Comparison of ENCODE assay signal across 9 mouse cellular contexts in genomic region chr7:25269545-25270271, GRCm38 (mm10). TPM values are rescaled to one million over a fixed set of nuclear protein-coding genes. Genes with fewer than 3 reads are reported as not detected.
DNase-seq lines count a peak whose midpoint lies in the region; ATAC-seq lines count a peak whose summit lies in the region.
"Had no signal": no experiment of that assay in that cellular context is flagged by ENCODE, and none has a peak within 500 bp of the region (broad histone marks: within the 10 kb centered on the region; RNA-seq: fewer than 3 reads in every experiment).

No protein-coding gene starts in this region.

- H3K4me1 ChIP-seq in heart, embryonic 14.5 days (ENCODE audit: control insufficient read depth in 2 of 2, insufficient read depth in 2 of 2, low read length in 2 of 2): peaks cover 18 to 33% of the 10 kb centered on the region in 2 experiments
- H3K4me1 ChIP-seq in liver, embryonic 13.5 days (replicated peaks): peaks cover 82% of the 10 kb centered on the region

- no peaks in the 10 kb centered on the region for H3K27me3 ChIP-seq in heart, embryonic 14.5 days (ENCODE audit: control insufficient read depth, insufficient read depth, low read length)
- H3K27me3 ChIP-seq in liver, embryonic 13.5 days: no peaks in the 10 kb centered on the region

- H3K27ac ChIP-seq in heart, embryonic 14.5 days (replicated peaks in 1 of 2; ENCODE audit: control insufficient read depth in 1 of 2, insufficient read depth in 1 of 2, low read depth in 2 of 2, low read length in 2 of 2): peak overlapping the region in 1 of 2 experiments; percentile 85; a peak in 2 of 4 replicates
- H3K27ac ChIP-seq in liver, embryonic 13.5 days: peak overlapping the region; percentile 96

- peaks cover 38% of the 10 kb centered on the region for H3K36me3 ChIP-seq in heart, embryonic 14.5 days (ENCODE audit: control insufficient read depth, insufficient read depth, low read length)
- peaks cover 30% of the 10 kb centered on the region for H3K36me3 ChIP-seq in liver, embryonic 13.5 days

- peak overlapping the region; percentile 93 for H3K9ac ChIP-seq in heart, embryonic 14.5 days (ENCODE audit: low read length)
- H3K9ac ChIP-seq in liver, embryonic 13.5 days: peak overlapping the region; percentile 94

- H3K4me3 ChIP-seq in heart, embryonic 14.5 days (ENCODE audit: control insufficient read depth in 1 of 2, insufficient read depth in 1 of 2, low read depth in 1 of 2, low read length in 2 of 2): peak overlapping the region in 1 of 2 experiments; percentile 86; a peak in 1 of 4 replicates
- peak overlapping the region; percentile 74 for H3K4me3 ChIP-seq in liver, embryonic 13.5 days (replicated peaks)

- H3K9me3 ChIP-seq in heart, embryonic 14.5 days (ENCODE audit: control insufficient read depth, low read length): no peaks in the 10 kb centered on the region
- H3K9me3 ChIP-seq in liver, embryonic 13.5 days (replicated peaks): no peaks in the 10 kb centered on the region

- no peak for ATAC-seq in heart, embryonic 14.5 days (ENCODE audit: insufficient number of reproducible peaks, insufficient read depth, low FRiP score, low read depth)
- no peak for ATAC-seq in liver, embryonic 13.5 days (ENCODE audit: low read depth)
- no peak for ATAC-seq in megakaryocyte progenitor cell, adult 5-6 weeks (replicated peaks; ENCODE audit: poor library complexity)

- DNase-seq in adrenal gland, adult 2 months: peak; percentile 10
- DNase-seq in adrenal gland, adult 8-10 months: no peak
- DNase-seq in spleen, adult 18-20 months: peak; percentile 28 to 50
- DNase-seq in spleen, adult 12 weeks (ENCODE audit: low spot score): no peak
- DNase-seq in liver, embryonic 13.5 days: no peak
- peak; percentile 20 to 64 for DNase-seq in spleen, postnatal 4 days (ENCODE audit: low spot score in 2 of 2)

- H3K4me2 ChIP-seq in heart, embryonic 14.5 days (ENCODE audit: low read length): peak overlapping the region; percentile 88
- peak overlapping the region; percentile 94 for H3K4me2 ChIP-seq in liver, embryonic 13.5 days

- 76% methylated on average over 8 of the region's 8 CpGs for WGBS in heart, embryonic 14.5 days
- whole genome bisulfite sequencing in liver, embryonic 13.5 days (ENCODE audit: insufficient replicate concordance): 70% methylated on average over 8 of the region's 8 CpGs

RNA-seq across cellular contexts. Expression of gene Cic, which starts 2.2 kb away (rescaled TPM):
- total RNA-seq in adrenal gland, adult 2 months (2021): 100 to 1,000 TPM; 102 to 108 TPM
- polyA plus RNA-seq in adrenal gland, adult 2 months (2012; rRNA removed): 111 and 123 TPM in 2 replicates
- total RNA-seq in adrenal gland, adult 8-10 months (2022): 100 to 1,000 TPM; 118 to 195 (median 151) TPM
- 25.4 and 28.4 TPM in 2 replicates for polyA plus RNA-seq in heart, embryonic 14.5 days (2014; fragmentation: Nextera tagmentation; extraction: Ambion mirVana)
- 9.7 and 10.4 TPM in 2 replicates for polyA plus RNA-seq in liver, embryonic 13.5 days (2015; fragmentation: Nextera tagmentation; extraction: Ambion mirVana)
- total RNA-seq in megakaryocyte progenitor cell, adult 5-6 weeks (2015): 67.4 and 67.8 TPM in 2 replicates
- total RNA-seq in megakaryocyte progenitor cell, adult 5-6 weeks (2017): 19.0 and 24.4 TPM in 2 replicates

RNA-seq across cellular contexts. Expression of gene Erf, which starts 19.1 kb away (rescaled TPM):
- 10 to 100 TPM; 16.5 to 26.6 TPM for total RNA-seq in adrenal gland, adult 2 months (2021)
- polyA plus RNA-seq in adrenal gland, adult 2 months (2012; rRNA removed): 50.4 and 52.8 TPM in 2 replicates
- total RNA-seq in adrenal gland, adult 8-10 months (2022): 10 to 100 TPM; 23.6 to 29.4 (median 27.2) TPM
- polyA plus RNA-seq in heart, embryonic 14.5 days (2014; fragmentation: Nextera tagmentation; extraction: Ambion mirVana): 14.4 and 17.4 TPM in 2 replicates
- polyA plus RNA-seq in liver, embryonic 13.5 days (2015; fragmentation: Nextera tagmentation; extraction: Ambion mirVana): 4.3 TPM in 2 replicates
- total RNA-seq in megakaryocyte progenitor cell, adult 5-6 weeks (2015): 5.2 and 5.6 TPM in 2 replicates
- total RNA-seq in megakaryocyte progenitor cell, adult 5-6 weeks (2017): 6.6 and 6.9 TPM in 2 replicates

RNA-seq across cellular contexts. Expression of gene Pafah1b3, which starts 28.1 kb away (rescaled TPM):
- 10 to 100 TPM; 33.4 to 33.8 TPM for total RNA-seq in adrenal gland, adult 2 months (2021)
- 29.4 and 35.9 TPM in 2 replicates for polyA plus RNA-seq in adrenal gland, adult 2 months (2012; rRNA removed)
- total RNA-seq in adrenal gland, adult 8-10 months (2022): 10 to 100 TPM; 34.0 to 48.5 (median 42.5) TPM
- 130 and 142 TPM in 2 replicates for polyA plus RNA-seq in heart, embryonic 14.5 days (2014; fragmentation: Nextera tagmentation; extraction: Ambion mirVana)
- polyA plus RNA-seq in liver, embryonic 13.5 days (2015; fragmentation: Nextera tagmentation; extraction: Ambion mirVana): 29.3 and 31.6 TPM in 2 replicates
- 10.9 and 20.0 TPM in 2 replicates for total RNA-seq in megakaryocyte progenitor cell, adult 5-6 weeks (2015)
- total RNA-seq in megakaryocyte progenitor cell, adult 5-6 weeks (2017): 14.7 and 15.0 TPM in 2 replicates

RNA-seq across cellular contexts. Expression of gene Prr19, which starts 31.5 kb away (rescaled TPM):
- total RNA-seq in adrenal gland, adult 2 months (2021): not detected
- not detected in 2 replicates for polyA plus RNA-seq in adrenal gland, adult 2 months (2012; rRNA removed)
- total RNA-seq in adrenal gland, adult 8-10 months (2022): not detected
- 0.16 TPM in 1 of 2 replicates, not detected in the other for polyA plus RNA-seq in heart, embryonic 14.5 days (2014; fragmentation: Nextera tagmentation; extraction: Ambion mirVana)
- not detected in 2 replicates for polyA plus RNA-seq in liver, embryonic 13.5 days (2015; fragmentation: Nextera tagmentation; extraction: Ambion mirVana)
- not detected in 2 replicates for total RNA-seq in megakaryocyte progenitor cell, adult 5-6 weeks (2015)
- total RNA-seq in megakaryocyte progenitor cell, adult 5-6 weeks (2017): not detected in 2 replicates
- polyA plus RNA-seq: C2C12 had no signal

RNA-seq across cellular contexts. Expression of gene Gsk3a, which starts 32.1 kb away (rescaled TPM):
- 100 to 1,000 TPM in 1 of 2 experiments, 10 to 100 TPM in 1; 98.9 to 107 TPM for total RNA-seq in adrenal gland, adult 2 months (2021)
- polyA plus RNA-seq in adrenal gland, adult 2 months (2012; rRNA removed): 121 and 150 TPM in 2 replicates
- total RNA-seq in adrenal gland, adult 8-10 months (2022): 100 to 1,000 TPM in 3 of 4 experiments, 10 to 100 TPM in 1; 99.2 to 107 (median 104) TPM
- polyA plus RNA-seq in heart, embryonic 14.5 days (2014; fragmentation: Nextera tagmentation; extraction: Ambion mirVana): 10.0 and 12.2 TPM in 2 replicates
- 6.2 and 6.3 TPM in 2 replicates for polyA plus RNA-seq in liver, embryonic 13.5 days (2015; fragmentation: Nextera tagmentation; extraction: Ambion mirVana)
- 84.9 and 93.2 TPM in 2 replicates for total RNA-seq in megakaryocyte progenitor cell, adult 5-6 weeks (2015)
- total RNA-seq in megakaryocyte progenitor cell, adult 5-6 weeks (2017): 57.8 and 60.3 TPM in 2 replicates

Comparison
In these comparisons a context has a peak if more than half of its experiments do, and no peak if none do; other contexts are left out.
1. DNase-seq: peak in adrenal gland, adult 2 months (single experiment), spleen, adult 18-20 months (2 of 2) and spleen, postnatal 4 days (2 of 2); none in adrenal gland, adult 8-10 months (single experiment), spleen, adult 12 weeks (single experiment) and liver, embryonic 13.5 days (single experiment).